Mouse (Mus musculus): Measurements from ENCODE around the gene Ackr4. TPM values are rescaled to one million over a fixed set of nuclear protein-coding genes. Genes with fewer than 3 reads are reported as not detected.

The Ackr4 gene
- 7.4 and 7.7 TPM in 2 replicates for polyA plus RNA-seq (2011; ENCODE audit: insufficient read depth, insufficient read length, low read depth, missing spikeins)

DNA sequence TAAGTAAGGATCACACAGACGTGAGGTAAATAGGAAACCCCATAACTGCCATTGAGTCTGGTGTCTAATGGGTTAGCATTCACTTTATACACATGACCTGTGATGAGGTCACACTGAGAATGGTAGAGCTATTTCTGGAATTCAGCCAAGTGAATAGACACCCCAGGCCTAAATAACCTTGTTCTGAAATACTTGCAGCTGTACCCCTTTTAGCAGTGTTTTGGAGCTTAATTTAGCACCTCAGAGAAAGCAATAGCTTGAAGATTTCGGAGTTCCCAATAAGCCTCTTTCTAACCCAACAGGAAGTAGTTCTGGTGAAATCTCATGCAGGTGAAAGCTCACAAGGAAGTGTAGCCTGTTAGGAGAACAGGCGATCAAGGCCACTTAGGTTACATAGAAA, at the start of gene Ackr4:
Gene Ackr4, minus strand, starts transcription at position 101 of the 400 bp plus-strand sequence.
- no peaks in the 10 kb centered on the region for H3K27me3 ChIP-seq (ENCODE audit: control insufficient read depth, insufficient read depth, low read length, poor library complexity, severe bottlenecking)
- no peak within 1 kb of the TSS for H3K4me3 ChIP-seq (ENCODE audit: low read depth, low read length)
- TF ChIP-seq CTCF (IDR thresholded peaks at IDR 0.05; ENCODE audit: low read depth, low read length) (no peak), EP300 (IDR thresholded peaks at IDR 0.05; ENCODE audit: insufficient read depth, low read depth, low read length) (no peak), POLR2A (IDR thresholded peaks at IDR 0.05; ENCODE audit: insufficient read depth, low read length) (no peak)
- peaks cover 2% of the 10 kb centered on the region for H3K4me1 ChIP-seq (ENCODE audit: control insufficient read depth, insufficient read depth, low read length)
- no peak within 1 kb of the TSS for H3K9ac ChIP-seq (ENCODE audit: low read depth, poor library complexity, severe bottlenecking)
- no peak within 1 kb of the TSS for H3K27ac ChIP-seq (ENCODE audit: insufficient read depth, low read length)
- H3K36me3 ChIP-seq (ENCODE audit: control insufficient read depth, insufficient read depth, low read length, poor library complexity, severe bottlenecking), result no peaks in the 10 kb centered on the region
- no peaks in the 10 kb centered on the region for H3K9me3 ChIP-seq (replicated peaks; ENCODE audit: control insufficient read depth, insufficient read depth, low read length, poor library complexity, severe bottlenecking)

DNA sequence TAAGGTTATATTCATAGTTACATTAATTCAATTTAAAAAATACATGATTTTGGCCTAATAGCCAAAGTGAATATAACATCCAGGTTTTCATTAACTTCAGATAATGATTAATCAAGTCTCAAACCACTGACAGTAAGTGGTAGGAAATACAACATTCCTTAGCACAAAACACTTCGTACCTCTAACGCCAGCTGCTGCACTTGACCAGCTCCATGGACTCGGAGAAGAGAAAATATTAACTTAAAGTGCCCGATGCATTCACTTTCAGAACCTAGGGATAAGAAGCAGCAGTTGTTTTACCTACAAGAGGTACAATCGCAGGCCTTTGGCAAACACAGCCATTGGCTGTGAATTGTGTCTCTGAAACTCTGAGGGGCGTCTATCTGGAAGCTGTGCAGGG, 45.6 kb upstream of the Ackr4 start:
- no peak overlapping the region for H3K4me3 ChIP-seq (ENCODE audit: low read depth, low read length)

DNA sequence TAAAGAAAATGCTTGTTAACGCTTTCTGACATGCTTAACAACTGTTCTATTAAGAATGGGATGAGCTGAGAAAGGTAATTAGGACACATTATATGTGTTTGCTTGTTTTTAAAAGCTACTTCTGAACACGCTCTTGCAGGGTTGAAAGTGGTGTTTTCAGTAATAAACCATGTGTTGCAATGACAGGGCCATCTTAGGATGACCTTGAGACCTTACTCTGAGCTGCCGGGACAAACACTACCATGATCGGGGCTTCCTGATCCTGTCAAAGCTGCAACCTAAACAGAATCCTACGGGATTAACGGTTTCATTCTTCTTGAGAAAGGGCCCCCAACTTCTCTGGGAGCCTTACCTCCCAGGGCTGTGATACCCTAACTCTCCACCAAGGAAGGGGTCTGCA, 44.9 kb upstream of the Ackr4 start:
- no peak overlapping the region for H3K9ac ChIP-seq (ENCODE audit: low read depth, poor library complexity, severe bottlenecking)
- no peak overlapping the region for H3K4me3 ChIP-seq (ENCODE audit: low read depth, low read length)
- H3K9me3 ChIP-seq (replicated peaks; ENCODE audit: control insufficient read depth, insufficient read depth, low read length, poor library complexity, severe bottlenecking), result no peaks in the 10 kb centered on the region
- no peak overlapping the region for H3K27ac ChIP-seq (ENCODE audit: insufficient read depth, low read length)
- no peaks in the 10 kb centered on the region for H3K27me3 ChIP-seq (ENCODE audit: control insufficient read depth, insufficient read depth, low read length, poor library complexity, severe bottlenecking)
- TF ChIP-seq EP300 (IDR thresholded peaks at IDR 0.05; ENCODE audit: insufficient read depth, low read depth, low read length), result no peak
- TF ChIP-seq CTCF (IDR thresholded peaks at IDR 0.05; ENCODE audit: low read depth, low read length), result no peak
- no peak for TF ChIP-seq POLR2A (IDR thresholded peaks at IDR 0.05; ENCODE audit: insufficient read depth, low read length)
- peaks cover 28% of the 10 kb centered on the region for H3K36me3 ChIP-seq (ENCODE audit: control insufficient read depth, insufficient read depth, low read length, poor library complexity, severe bottlenecking)
- no peaks in the 10 kb centered on the region for H3K4me1 ChIP-seq (ENCODE audit: control insufficient read depth, insufficient read depth, low read length)

More for the DNA sequence above, 45.6 kb upstream of the Ackr4 start:
- no peaks in the 10 kb centered on the region for H3K27me3 ChIP-seq (ENCODE audit: control insufficient read depth, insufficient read depth, low read length, poor library complexity, severe bottlenecking)
- no peaks in the 10 kb centered on the region for H3K4me1 ChIP-seq (ENCODE audit: control insufficient read depth, insufficient read depth, low read length)
- H3K9me3 ChIP-seq (replicated peaks; ENCODE audit: control insufficient read depth, insufficient read depth, low read length, poor library complexity, severe bottlenecking), result no peaks in the 10 kb centered on the region
- peaks cover 26% of the 10 kb centered on the region for H3K36me3 ChIP-seq (ENCODE audit: control insufficient read depth, insufficient read depth, low read length, poor library complexity, severe bottlenecking)
- no peak for TF ChIP-seq POLR2A (IDR thresholded peaks at IDR 0.05; ENCODE audit: insufficient read depth, low read length)
- TF ChIP-seq CTCF (IDR thresholded peaks at IDR 0.05; ENCODE audit: low read depth, low read length), result no peak
- no peak for TF ChIP-seq EP300 (IDR thresholded peaks at IDR 0.05; ENCODE audit: insufficient read depth, low read depth, low read length)
- H3K9ac ChIP-seq (ENCODE audit: low read depth, poor library complexity, severe bottlenecking), result no peak overlapping the region
- H3K27ac ChIP-seq (ENCODE audit: insufficient read depth, low read length), result no peak overlapping the region

DNA sequence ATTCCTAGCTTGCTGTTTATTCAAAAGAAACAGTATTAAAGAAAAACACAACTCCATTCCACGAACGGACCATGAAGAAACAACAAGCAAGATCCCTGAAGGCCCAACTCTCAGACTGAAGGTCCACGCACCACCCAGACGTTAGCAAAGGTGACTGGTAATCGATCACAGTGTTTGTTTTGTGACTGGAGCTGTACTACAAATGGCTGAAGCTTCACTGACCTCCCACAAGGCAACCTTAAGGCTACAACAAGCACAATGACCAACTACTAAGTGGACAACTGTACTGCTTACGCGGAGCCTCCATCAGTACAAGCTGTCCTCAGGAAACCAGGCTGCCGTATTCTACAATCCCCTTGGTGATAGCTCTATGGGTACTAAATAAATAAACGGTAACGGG, 43.3 kb upstream of the Ackr4 start:
- no peaks in the 10 kb centered on the region for H3K9me3 ChIP-seq (replicated peaks; ENCODE audit: control insufficient read depth, insufficient read depth, low read length, poor library complexity, severe bottlenecking)
- no peak overlapping the region for H3K27ac ChIP-seq (ENCODE audit: insufficient read depth, low read length)
- TF ChIP-seq EP300 (IDR thresholded peaks at IDR 0.05; ENCODE audit: insufficient read depth, low read depth, low read length), result no peak
- TF ChIP-seq CTCF (IDR thresholded peaks at IDR 0.05; ENCODE audit: low read depth, low read length), result no peak
- no peak for TF ChIP-seq POLR2A (IDR thresholded peaks at IDR 0.05; ENCODE audit: insufficient read depth, low read length)
- H3K4me1 ChIP-seq (ENCODE audit: control insufficient read depth, insufficient read depth, low read length), result no peaks in the 10 kb centered on the region
- H3K9ac ChIP-seq (ENCODE audit: low read depth, poor library complexity, severe bottlenecking), result no peak overlapping the region
- H3K27me3 ChIP-seq (ENCODE audit: control insufficient read depth, insufficient read depth, low read length, poor library complexity, severe bottlenecking), result no peaks in the 10 kb centered on the region
- peaks cover 26% of the 10 kb centered on the region for H3K36me3 ChIP-seq (ENCODE audit: control insufficient read depth, insufficient read depth, low read length, poor library complexity, severe bottlenecking)
- H3K4me3 ChIP-seq (ENCODE audit: low read depth, low read length), result no peak overlapping the region

DNA sequence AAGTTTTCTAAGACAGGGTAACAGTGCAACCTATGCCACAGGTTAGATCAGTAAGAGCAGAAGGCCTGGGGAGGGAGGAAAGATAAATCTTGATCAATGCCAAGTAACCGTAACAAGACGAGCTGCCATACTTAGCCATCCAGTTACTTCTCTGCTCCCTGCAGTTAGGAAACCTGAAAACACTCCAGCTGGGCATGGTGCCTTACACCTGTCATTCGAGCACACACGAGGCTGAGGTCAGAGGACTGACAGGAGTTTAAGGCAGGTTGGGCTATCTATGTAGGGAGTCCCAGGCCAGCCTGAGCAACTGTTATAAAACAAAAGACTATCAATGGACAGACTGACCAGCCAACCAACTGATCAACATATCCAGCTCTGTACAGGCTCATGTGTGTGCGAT, 39.2 kb upstream of the Ackr4 start:
- Histone ChIP-seq H3K9me3 (replicated peaks; ENCODE audit: control insufficient read depth, insufficient read depth, low read length, poor library complexity, severe bottlenecking) (no peaks in the 10 kb centered on the region), H3K27ac (ENCODE audit: insufficient read depth, low read length) (no peak overlapping the region), H3K27me3 (ENCODE audit: control insufficient read depth, insufficient read depth, low read length, poor library complexity, severe bottlenecking) (no peaks in the 10 kb centered on the region), H3K4me3 (ENCODE audit: low read depth, low read length) (no peak overlapping the region), H3K9ac (ENCODE audit: low read depth, poor library complexity, severe bottlenecking) (no peak overlapping the region), H3K36me3 (ENCODE audit: control insufficient read depth, insufficient read depth, low read length, poor library complexity, severe bottlenecking) (peaks cover 46% of the 10 kb centered on the region), H3K4me1 (ENCODE audit: control insufficient read depth, insufficient read depth, low read length) (no peaks in the 10 kb centered on the region)
- TF ChIP-seq POLR2A (IDR thresholded peaks at IDR 0.05; ENCODE audit: insufficient read depth, low read length), result no peak
- TF ChIP-seq EP300 (IDR thresholded peaks at IDR 0.05; ENCODE audit: insufficient read depth, low read depth, low read length), result no peak
- TF ChIP-seq CTCF (IDR thresholded peaks at IDR 0.05; ENCODE audit: low read depth, low read length), result no peak

DNA sequence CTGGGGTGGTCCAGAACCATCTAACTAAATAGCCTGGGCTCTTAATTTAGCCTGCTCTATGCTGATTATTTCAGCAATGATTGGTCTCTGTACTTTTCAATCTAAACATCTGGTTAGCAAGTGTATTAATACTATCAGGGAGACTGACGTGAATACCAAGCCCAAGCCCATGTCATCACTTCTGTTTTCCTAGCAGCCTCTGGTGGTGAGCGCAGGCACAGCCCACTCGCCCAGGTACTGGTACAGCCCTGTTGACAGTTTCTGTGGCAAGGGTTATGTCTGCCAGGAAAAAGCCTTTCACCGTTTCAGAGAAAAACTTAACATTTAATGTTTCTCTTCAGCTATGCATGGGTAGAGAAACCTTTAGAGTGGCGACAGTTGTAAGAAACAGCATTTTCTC, 37.5 kb upstream of the Ackr4 start:
- no peaks in the 10 kb centered on the region for H3K4me1 ChIP-seq (ENCODE audit: control insufficient read depth, insufficient read depth, low read length)
- TF ChIP-seq CTCF (IDR thresholded peaks at IDR 0.05; ENCODE audit: low read depth, low read length) (no peak), POLR2A (IDR thresholded peaks at IDR 0.05; ENCODE audit: insufficient read depth, low read length) (no peak), EP300 (IDR thresholded peaks at IDR 0.05; ENCODE audit: insufficient read depth, low read depth, low read length) (no peak)
- H3K27ac ChIP-seq (ENCODE audit: insufficient read depth, low read length), result no peak overlapping the region
- H3K36me3 ChIP-seq (ENCODE audit: control insufficient read depth, insufficient read depth, low read length, poor library complexity, severe bottlenecking), result peaks cover 51% of the 10 kb centered on the region
- no peaks in the 10 kb centered on the region for H3K27me3 ChIP-seq (ENCODE audit: control insufficient read depth, insufficient read depth, low read length, poor library complexity, severe bottlenecking)
- no peak overlapping the region for H3K4me3 ChIP-seq (ENCODE audit: low read depth, low read length)
- no peaks in the 10 kb centered on the region for H3K9me3 ChIP-seq (replicated peaks; ENCODE audit: control insufficient read depth, insufficient read depth, low read length, poor library complexity, severe bottlenecking)
- no peak overlapping the region for H3K9ac ChIP-seq (ENCODE audit: low read depth, poor library complexity, severe bottlenecking)
